Mouse (Mus musculus) brain, embryonic 18.5 days (tissue): ENCODE measurements around the gene Pou4f1.
"Not testable (repeated sequence)": the region's sequence is repeated elsewhere in the genome, so short reads cannot be mapped to it uniquely, and the experiment has no call there.

ENCODE experiments used
- DNase-seq: peaks from one replicate; pipeline ENCODE4 v3.0.0-alpha.2; 2012; ENCODE audit warnings: low read depth, low spot score

Gene Pou4f1

DNA sequence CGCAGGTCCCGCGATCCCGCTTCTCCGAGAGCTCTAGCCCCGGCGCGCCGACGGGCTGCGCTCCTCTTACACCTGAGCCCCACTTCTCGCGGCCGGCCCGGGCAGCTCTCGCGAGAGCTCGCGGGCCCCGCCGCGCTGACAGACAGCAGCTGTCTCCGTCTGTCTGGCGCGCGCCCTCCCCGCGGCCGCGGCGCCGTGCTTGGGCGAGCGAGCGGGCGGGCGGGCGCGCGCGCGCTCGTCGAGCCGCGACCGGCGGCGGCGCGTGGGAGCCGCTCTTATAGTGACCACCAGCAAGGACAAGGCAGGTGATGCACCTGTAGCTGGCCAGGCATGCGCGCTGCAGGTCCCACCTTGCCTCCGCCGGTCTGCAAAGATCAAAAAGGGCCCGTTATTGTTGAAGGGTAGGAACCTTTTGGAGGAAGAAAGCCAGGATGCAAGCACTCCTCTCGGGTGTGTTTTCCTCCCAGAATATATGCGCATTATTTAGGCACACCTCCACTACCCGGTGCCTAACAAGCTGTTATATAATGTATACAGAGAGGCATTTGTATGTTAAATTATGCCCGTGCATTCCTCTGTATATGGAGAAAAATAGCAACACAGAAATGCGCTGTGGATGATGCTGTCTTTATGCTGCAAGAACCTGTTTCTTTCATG, at the start of gene Pou4f1:
TSS of gene Pou4f1 (minus strand) at position 34 of the 657 bp plus-strand sequence.
- no peak for DNase-seq

DNA sequence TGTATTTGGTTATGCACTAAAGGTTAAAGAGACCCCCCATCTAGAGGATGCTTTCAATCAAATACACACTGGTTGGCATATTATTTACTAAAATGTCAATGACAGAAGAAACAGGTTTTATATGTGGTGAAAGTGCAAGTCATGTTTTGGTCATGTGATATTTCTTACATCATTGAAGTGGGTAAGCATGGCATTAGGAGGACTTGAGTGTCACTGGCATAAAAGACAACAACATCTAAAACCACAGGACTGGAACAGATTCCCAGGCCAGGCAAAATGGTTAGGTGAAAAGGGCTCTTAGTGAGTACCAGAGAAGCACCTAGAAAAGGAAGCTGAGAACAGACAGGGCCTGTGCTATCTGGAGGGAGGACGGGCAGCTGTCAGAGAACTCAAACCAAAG, 43.9 kb upstream of the Pou4f1 start:
- no peak for DNase-seq

DNA sequence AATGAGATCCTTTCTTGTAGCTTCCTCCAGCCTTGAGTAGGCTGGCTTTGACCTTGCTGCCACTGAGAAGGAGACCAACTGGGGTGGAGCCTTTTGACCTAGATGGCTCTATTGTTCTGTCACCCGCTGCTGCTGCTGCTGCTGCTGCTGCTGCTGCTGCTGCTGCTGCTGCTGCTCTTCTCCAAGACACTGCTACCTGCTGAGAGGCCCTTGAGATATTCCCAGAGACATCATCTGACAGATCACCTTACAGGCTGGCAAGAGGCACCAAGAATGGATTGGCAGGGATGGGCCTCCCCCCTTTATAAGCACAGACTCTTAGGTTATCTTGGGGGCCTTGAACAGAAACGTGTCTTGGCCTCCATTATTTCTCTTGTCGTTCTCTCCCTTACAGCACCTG, 35.0 kb upstream of the Pou4f1 start:
- DNase-seq: not testable (repeated sequence)

DNA sequence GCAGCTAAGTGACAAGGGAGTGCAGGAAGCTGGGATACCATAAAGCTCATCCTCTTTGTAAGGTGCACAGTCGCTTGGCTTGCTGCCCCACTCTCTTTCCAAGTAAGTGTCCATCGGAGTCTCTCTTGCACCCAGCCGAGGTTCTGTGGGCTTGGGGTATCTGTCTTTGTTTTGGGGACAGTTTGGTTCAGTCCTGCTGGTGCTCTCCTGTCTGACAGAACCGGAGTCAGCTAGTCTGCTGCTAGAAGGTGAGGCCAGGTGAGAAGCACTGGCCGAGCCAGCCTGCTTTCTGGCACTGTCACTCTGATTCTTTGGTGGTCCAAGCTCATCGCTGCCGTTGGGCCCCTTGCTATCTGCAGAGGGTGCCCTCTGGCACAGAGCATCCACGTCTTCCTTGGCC, 12.0 kb upstream of the Pou4f1 start:
- DNase-seq: no peak

GRCm38 (mm10) chr14:104478593-104478992, 10.8 kb upstream of the Pou4f1 start:
- no peak for DNase-seq

DNA sequence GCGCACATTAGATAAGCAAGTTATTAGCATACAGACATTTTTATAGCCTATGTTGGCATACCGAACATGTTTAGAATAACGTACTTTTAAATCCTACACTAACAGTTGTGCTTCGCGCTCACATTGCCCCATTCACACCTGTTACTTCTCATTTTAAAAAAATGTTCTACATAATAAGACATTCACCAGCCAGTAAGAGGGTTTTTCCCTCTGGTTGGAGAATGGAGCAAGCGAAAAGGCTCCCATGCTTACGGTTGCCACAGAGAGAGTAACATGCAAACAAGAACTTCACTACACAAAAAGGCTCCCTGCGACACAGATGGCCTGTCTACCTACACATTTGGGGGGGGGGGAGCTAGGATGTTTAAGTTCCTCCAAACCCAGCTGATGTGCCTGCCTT, 9.8 kb upstream of the Pou4f1 start:
- no peak for DNase-seq

GRCm38 (mm10) chr14:104475438-104475837, 7.6 kb upstream of the Pou4f1 start:
- DNase-seq: no peak

DNA sequence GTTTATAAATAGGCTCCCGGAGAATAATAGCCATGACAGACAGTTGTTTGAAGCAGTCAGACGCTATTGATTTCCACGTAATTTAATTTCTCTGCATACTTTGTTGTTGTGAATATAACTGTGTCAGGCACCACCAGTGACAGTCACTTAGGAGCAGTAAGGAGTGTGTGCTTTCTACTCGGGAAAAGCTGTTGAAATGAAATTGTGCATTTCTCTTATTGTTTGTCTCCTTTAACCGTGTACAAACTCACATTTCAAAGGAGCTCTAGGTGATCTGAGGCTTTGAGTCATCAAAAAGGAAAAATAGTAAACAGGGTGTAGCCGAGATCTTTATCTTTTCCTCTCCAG, 798 bp upstream of the Pou4f1 start:
- no peak for DNase-seq

- no peak for DNase-seq
These were observed 450 bp downstream of the Pou4f1 start for GRCm38 (mm10) chr14:104467133-104467965.

GRCm38 (mm10) chr14:104466557-104466956, 1.2 kb downstream of the Pou4f1 start:
- no peak for DNase-seq

DNA sequence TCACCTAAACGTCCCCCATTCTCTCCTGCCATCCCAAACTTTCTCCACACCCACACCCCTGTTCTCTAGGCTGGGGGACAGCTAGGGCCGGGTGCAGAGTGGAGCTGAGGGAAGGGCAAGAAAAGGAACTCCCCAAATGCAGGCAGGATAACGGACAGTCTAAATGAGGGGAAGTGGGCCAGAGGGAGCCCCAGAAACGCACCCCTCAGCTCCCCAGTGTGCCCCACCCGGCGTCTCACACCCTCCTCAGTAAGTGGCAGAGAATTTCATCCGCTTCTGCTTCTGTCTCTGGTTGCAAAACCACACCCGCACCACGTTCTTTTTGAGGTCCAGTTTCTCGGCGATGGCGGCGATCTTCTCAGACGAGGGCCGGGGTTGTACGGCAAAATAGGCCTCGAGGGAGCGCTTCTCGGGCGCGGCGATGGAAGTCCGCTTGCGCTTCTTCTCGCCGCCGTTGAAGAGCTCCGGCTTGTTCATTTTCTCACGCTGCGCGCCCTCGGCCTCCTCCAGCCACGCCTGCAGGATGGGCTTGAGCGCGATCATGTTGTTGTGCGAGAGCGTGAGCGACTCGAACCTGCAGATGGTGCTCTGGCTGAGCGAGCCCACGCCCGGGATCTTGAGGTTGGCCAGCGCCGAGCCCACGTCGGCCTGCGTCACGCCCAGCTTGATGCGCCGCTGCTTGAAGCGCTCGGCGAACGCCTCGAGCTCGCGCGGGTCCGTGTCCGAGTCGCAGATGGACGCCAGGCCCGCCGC, 2.1 kb downstream of the Pou4f1 start:
- DNase-seq: no peak

GRCm38 (mm10) chr14:104464841-104465240, 3.0 kb downstream of the Pou4f1 start:
- DNase-seq: no peak

DNA sequence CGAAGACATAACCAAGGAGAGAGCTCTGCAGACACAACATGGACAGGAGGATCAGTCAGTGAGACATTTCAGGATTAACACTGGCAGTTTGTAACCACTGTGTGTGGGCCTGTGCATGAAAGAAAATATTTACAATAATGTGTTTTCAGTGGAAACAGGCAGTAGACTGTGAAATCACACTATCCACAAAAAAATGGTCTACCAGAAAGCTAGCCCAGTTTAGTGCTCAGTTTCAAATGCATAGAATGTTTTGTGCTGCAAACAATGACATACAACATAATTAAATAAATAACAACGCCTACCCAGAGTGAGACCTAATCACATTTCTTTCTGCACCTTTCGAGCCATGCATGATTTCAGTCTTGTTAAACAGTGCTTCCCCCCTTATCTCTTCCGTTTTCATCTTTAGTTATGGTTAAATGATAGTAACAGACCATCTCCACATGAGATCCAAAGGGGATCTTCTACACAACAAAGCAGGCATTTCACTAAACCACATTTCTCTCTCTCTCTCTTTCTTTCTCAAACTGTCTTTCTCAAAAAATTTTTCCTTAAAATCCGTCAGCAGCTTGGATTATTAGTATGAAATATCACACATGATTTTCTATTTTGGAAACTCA, 4.1 kb downstream of the Pou4f1 start:
- no peak for DNase-seq

- no peak for DNase-seq
These were observed 6.2 kb downstream of the Pou4f1 start for GRCm38 (mm10) chr14:104461286-104462240.

- DNase-seq: no peak
These were observed 7.2 kb downstream of the Pou4f1 start for GRCm38 (mm10) chr14:104460325-104461285.

DNA sequence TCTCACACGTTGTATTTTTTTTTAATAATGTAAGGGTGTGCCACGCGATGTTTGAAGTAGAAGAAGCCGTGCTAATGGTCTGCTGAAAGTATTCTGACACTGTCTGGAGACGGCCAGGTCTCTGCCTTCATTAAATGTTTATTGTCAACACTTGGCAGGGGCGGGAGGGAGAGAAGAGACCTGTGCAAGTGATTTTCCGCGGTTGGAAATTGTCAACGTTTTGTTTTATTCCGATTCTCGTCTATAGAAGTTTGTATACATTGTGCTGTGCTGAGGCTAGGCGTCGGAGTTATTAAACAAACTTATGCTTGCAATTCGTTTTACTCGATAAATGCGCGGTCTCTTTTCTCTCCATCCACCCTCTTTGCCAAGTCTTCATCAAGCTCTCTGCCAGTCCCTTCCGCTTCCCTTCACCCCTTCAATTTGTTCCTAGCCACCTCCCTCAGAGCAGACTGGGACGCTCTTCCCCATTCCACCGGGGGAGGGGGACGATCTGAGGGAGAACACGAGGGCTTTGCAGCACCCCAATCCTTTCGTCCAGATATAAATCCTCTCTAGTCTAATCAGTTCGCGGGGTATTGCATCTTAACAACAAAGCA, 8.2 kb downstream of the Pou4f1 start:
- no peak for DNase-seq

DNA sequence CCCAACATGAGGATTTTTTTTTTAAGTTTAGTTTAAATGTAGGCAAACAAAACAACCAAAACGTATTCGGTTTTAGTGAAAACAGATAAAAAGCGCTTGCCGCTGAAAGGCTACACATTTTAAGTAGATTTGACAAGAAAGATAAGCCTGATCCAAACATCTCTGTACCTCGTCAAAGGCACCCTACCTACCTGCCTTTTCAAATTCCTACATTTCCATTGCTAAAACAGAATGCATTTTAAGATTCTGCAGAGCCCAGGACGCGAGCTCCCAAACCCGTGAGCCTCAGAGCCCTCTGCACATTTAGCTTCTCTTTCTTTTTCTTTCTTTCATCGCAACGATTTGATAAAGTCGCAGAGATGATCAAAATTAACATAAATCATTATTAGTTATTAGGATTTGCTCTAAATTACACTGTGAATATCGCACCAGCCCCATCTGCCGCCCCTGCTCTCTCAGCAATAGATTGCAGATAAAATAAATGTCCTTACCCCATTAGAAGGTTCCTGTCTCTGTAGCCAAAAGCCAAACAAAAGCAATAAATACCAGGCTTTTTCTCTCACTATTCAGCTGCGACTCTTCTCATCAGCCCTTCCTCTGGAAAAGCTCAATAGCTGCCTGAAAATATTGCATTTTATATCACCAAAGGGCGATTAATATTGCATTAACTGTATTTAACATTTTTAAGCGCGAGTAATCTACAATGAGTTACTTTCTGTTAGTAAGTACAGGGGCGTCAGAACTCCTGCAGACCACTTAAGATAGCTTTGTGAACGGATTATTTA, 8.9 kb downstream of the Pou4f1 start:
- no peak for DNase-seq

- DNase-seq: no peak
These were observed 9.7 kb downstream of the Pou4f1 start for GRCm38 (mm10) chr14:104457966-104458710.
